Mouse (Mus musculus) lung, adult 2 months (tissue): ENCODE results near the gene Cox17. TPM values are rescaled to one million over a fixed set of nuclear protein-coding genes. Genes with fewer than 3 reads are reported as not detected.

Experiments
- DNase-seq: peaks from one replicate; pipeline ENCODE4 v3.0.0; 2022
- H3K4me1 ChIP-seq: fragments of 200-500 bp; 2 replicates; pipeline ENCODE4 v1.6.1; 2011; ENCODE audit warnings: low read length; ENCODE audit not compliant: control insufficient read depth, insufficient read depth
- H3K4me3 ChIP-seq: fragments of 200-500 bp; replicated peaks from 2 replicates; pipeline ENCODE3; 2011; ENCODE audit warnings: low read depth, mild to moderate bottlenecking, control low read depth, low read length; ENCODE audit errors: extremely low read depth
- CTCF ChIP-seq: fragments of 200-500 bp; IDR thresholded peaks from 2 replicates; pipeline ENCODE4 v1.5.1; 2011; ENCODE audit warnings: mild to moderate bottlenecking, low read length, control low read depth; ENCODE audit not compliant: insufficient read depth
- POLR2A ChIP-seq: fragments of 200-500 bp; IDR thresholded peaks from 2 replicates; pipeline ENCODE4 v1.6.1; 2011; ENCODE audit warnings: low read depth, mild to moderate bottlenecking, control low read depth, low read length, borderline replicate concordance; ENCODE audit errors: extremely low read depth
- WGBS: fragments of 180-500 bp; shearing (Covaris S2); methylation state at CpG from one replicate; pipeline ENCODE4 v1.1.7; 2018; 5-methylcytosine and 5-hydroxymethylcytosine counted together
- polyA plus RNA-seq: library from polyadenylated mRNA; depleted of rRNA; stranded (reverse); fragments of >200 nt; gene quantifications from 2 replicates; pipeline ENCODE4 v1.2.3, GENCODE M21; 2012

Cox17 gene
- polyA plus RNA-seq, 1 experiment: 64.6 TPM

DNA sequence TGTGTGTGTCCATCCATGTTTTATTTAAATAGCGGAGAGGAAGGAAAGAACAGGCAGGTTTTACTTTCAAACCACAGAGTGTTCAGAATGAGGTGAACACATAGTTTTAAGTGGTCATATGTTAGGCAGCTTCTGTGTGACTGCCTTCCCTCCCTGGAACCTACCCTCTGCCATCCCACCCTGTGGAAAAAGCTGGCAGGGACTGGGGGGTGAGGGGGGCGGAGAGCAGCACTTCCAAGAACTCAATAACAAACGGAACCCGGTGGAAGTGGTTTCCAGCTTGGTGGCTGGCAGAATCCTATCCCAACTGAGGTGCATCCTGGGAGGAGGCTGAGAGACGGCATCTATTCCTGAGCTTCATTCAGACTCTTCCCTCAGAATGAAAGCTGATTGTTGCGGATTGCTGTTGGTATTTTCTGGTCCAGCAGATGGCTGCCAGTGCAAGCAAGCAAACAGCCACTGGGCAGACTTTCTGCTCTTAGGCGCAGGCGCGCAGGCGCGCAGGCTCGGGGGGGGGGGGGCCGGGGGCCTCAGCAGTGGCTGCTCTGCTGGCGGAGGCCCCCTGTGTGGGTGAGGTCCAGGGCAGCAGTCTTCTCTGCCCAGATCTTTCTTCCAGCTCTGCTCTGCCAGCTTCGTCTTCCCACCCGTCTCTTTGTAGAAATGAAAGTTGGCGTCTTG is 29.5 kb downstream of the Cox17 start:
- peak; percentile 20 for DNase-seq
- Histone ChIP-seq H3K4me3 (peak overlapping the region; percentile 59), H3K4me1 (no peaks in the 10 kb centered on the region)
- TF ChIP-seq POLR2A (0 out of 2 replicates have a peak, but pooled peaks have one; percentile 13), CTCF (peak; percentile 24; the same call in 1 of the 2 replicates)
- 27% methylated on average over 17 of the region's 17 CpGs for WGBS

DNA sequence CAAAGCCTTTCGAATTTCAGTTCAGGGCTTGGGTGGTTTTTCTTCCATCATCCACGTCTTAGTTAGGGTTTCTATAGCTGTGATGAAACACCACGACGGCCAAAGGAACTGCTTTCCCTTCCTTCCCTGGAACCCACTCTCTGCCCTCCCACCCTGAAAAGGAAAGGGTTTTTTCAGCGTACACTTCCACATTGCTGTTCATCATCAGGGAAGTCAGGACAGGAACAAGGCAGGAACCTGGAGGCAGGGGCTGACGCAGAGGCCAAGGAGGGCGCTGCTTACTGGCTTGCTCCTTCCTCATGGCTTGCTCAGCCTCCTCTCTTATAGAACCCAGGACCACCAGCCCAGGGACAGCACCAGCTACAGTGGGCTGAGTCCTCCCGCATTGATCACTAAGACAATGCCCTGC is 30.1 kb downstream of the Cox17 start:
- TF ChIP-seq POLR2A (no peak), CTCF (no peak)
- no peak for DNase-seq
- 27% methylated on average over 8 of the region's 8 CpGs for WGBS
- Histone ChIP-seq H3K4me1 (no peaks in the 10 kb centered on the region), H3K4me3 (peak overlapping the region; percentile 59)

DNA sequence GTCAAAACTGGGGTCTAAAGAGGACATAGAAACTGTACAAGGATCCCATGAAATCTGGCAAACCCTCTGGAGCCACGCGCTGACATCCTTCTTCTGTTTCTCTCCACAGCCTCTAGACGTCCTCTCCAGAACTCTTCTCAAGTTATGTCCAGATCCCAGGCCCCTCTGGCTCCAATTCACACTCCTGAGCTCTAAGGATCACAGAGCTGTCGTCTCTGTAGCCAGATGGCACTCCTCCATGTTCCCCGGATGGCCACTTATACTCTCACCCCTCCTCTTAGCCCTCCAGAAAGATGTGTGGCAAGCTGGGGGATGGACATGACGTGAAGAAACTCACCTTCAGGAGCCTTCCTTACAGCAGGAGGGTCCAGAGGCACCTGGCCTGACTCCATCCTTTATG is 30.8 kb downstream of the Cox17 start:
- Histone ChIP-seq H3K4me1 (no peaks in the 10 kb centered on the region), H3K4me3 (no peak overlapping the region)
- DNase-seq: no peak
- WGBS: 79% methylated on average over 6 of the region's 6 CpGs
- no peak for TF ChIP-seq POLR2A
- no peak for TF ChIP-seq CTCF

DNA sequence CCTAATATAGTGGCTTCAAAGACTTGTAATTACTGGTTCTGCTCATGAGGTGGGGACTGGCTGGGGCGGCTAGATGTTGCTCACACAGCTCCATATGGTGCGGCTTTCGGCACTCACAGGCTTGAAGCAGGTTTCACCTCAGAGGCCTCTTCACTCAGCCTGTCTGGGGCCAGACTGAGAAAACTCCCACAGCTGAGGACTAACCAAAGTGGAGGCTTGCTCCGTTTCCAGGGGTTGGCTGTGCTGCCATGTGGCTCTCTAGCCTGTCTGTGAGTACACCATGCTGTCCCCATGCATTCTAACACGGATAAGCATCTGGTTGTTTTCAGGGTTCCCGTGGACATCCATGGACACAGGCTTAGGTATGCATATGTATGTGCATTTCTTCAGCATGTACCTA is 31.8 kb downstream of the Cox17 start:
- 85% methylated on average over 6 of the region's 6 CpGs for WGBS
- TF ChIP-seq CTCF: no peak
- no peak for TF ChIP-seq POLR2A
- Histone ChIP-seq H3K4me3 (no peak overlapping the region), H3K4me1 (no peaks in the 10 kb centered on the region)
- DNase-seq: no peak

DNA sequence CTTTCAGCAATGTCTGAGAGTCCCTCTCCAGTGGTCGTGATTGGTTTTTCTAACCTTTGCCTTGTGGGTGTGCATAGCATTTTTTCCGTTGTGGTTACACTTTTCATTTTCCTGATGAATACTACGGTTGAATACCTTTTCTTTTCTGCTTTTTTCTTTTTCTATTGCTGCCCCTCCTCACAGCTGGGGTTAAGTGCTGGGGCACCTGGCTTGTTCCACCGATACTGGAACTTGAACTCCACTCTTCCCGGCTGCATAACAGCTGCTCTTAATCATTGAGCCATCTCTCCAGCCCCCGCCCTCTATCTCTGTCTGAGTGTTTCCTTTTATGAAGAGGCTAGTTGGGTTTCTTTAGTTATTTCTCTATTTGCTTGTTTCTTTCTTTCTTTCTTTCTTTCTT is 32.3 kb downstream of the Cox17 start:
- no peak for DNase-seq
- Histone ChIP-seq H3K4me1 (no peaks in the 10 kb centered on the region), H3K4me3 (no peak overlapping the region)
- WGBS: 36% methylated on average over 6 of the region's 6 CpGs
- TF ChIP-seq POLR2A: no peak
- no peak for TF ChIP-seq CTCF

DNA sequence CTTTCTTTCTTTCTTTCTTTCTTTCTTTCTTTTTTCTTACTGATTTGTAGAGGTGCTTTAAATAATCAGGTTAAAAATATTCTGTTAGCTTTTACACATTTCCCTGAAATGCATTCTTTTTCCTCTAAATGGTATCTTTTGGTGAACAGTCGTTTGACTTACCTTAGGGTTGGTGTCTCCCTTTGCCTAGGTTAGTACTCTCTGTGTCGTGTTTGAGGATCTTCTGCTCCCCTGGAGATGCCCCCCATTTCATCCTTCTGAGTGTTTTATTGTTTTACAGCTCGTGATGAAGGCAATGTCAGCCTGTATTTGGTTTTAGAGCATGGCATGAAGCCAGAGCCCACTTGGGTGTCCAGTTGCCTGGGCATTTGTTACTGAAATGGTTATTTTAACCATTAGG is 32.7 kb downstream of the Cox17 start:
- no peak for DNase-seq
- Histone ChIP-seq H3K4me1 (no peaks in the 10 kb centered on the region), H3K4me3 (no peak overlapping the region)
- TF ChIP-seq POLR2A (no peak), CTCF (no peak)
- WGBS: 37% methylated on average over 3 of the region's 3 CpGs

DNA sequence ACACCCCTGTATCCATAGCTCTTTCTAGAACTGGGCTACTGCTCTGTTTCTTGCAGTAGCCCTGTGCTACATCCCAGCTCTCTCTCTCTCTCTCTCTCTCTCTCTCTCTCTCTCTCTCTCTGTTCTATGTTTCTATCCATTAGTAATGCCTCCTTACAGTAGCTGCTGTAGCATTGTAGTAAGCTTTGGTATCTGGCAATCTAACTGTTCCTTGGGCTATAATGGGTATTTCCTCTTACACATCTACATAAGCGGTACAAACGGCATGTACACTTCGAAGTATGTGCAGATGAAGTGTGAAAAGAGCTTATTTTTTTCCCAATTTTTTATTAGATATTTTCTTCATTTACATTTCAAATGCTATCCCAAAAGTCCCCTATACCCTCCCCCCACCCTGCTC is 33.1 kb downstream of the Cox17 start:
- Histone ChIP-seq H3K4me1 (no peaks in the 10 kb centered on the region), H3K4me3 (no peak overlapping the region)
- TF ChIP-seq CTCF (no peak), POLR2A (no peak)
- WGBS: 85% methylated on average over 3 of the region's 3 CpGs
- no peak for DNase-seq

DNA sequence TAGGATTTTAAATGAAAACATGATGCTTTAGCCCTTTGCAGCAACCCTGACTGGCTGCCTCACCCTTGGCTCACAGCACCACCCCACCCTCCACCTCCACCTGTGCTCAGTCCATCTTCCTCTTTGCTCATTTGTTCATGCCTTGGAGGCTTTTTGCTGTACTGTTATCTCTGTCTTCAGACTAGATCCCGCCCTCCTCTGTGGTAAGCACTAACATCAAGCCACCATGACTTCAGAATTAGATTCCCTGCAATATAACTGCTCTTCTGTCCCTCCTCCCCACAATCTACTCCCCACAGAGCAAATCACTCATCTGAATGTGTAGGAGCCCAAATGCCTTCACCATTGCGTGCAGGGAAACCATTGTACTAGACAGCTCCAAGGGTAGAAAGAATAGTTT is 36.9 kb downstream of the Cox17 start:
- TF ChIP-seq POLR2A (no peak), CTCF (no peak)
- no peak overlapping the region for H3K4me3 ChIP-seq
- 89% methylated on average over 2 of the region's 2 CpGs for WGBS
- no peaks in the 10 kb centered on the region for H3K4me1 ChIP-seq
- no peak for DNase-seq

DNA sequence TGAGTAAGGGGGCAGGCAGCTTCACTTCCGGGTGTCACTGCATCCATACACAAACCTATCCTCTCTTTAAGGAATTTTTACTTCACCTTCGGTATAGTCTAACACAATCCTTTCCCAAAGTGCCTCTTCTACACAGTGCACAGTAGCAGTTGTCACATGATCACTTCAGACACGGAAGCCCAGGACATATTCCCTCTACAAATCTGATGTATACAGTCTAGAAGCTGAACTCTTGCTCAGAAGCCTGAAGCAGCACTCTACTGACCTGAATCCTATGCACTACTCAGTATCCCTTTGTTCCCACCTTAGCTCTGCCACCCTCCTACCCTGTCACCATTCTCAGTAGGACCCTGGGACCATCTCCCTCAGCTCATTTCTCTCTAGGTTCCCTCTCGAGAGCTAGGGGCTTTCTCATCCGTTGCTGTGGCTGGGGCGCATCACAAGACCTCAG is 38.4 kb downstream of the Cox17 start:
- WGBS: 74% methylated on average over 6 of the region's 6 CpGs
- DNase-seq: no peak
- H3K4me1 ChIP-seq: no peaks in the 10 kb centered on the region
- no peak for TF ChIP-seq POLR2A
- no peak for TF ChIP-seq CTCF
- H3K4me3 ChIP-seq: no peak overlapping the region

DNA sequence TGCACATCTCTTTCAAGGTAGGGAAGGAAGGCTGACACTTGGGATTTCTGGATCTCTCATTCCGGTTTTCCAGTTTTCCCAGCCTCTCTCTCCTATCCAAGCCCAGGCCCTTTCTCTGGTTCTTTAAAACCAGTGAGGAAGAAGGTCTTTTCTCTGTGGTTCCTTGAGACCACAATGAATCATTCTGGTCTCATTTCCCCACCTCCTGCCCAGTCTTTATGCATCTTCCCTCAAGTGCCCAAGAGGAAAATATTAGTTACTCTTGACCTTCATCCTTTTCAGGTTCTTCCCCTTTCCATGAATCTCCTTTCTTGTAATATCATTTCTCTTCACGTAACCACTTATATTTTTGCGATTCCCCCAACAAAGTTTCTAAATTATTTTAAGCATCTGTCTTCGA is 38.9 kb downstream of the Cox17 start:
- DNase-seq: no peak
- no peak for TF ChIP-seq POLR2A
- TF ChIP-seq CTCF: no peak
- Histone ChIP-seq H3K4me3 (no peak overlapping the region), H3K4me1 (no peaks in the 10 kb centered on the region)
- 86% methylated on average over 4 of the region's 4 CpGs for WGBS

DNA sequence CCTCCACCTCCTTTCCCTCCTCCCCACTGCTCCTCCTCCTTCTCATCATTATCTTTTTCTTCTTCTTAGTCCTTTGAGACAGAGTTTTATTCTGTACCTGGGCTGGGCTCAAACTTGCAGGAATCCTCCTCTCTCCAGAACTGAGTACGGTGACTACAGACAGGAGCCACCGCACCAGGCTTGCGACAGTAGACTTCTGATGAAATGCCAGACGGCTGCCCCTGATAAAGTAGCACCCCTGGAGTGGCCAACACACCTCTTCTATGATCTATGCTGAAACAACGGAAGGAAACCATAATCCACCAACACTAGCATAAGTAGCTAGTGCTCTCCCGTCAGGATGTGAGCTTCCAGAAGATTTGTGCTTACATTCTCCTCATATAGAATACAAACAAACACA is 40.6 kb downstream of the Cox17 start:
- H3K4me3 ChIP-seq: no peak overlapping the region
- no peaks in the 10 kb centered on the region for H3K4me1 ChIP-seq
- 83% methylated on average over 6 of the region's 6 CpGs for whole genome bisulfite sequencing
- DNase-seq: no peak
- TF ChIP-seq CTCF: no peak
- TF ChIP-seq POLR2A: no peak
